Mouse (Mus musculus) frontal cortex, postnatal 14 days (tissue): ENCODE measurements around the gene Nol3.

Experiments used
- DNase-seq, 2 experiments: peaks; one replicate each; pipeline ENCODE4 v3.0.0; 2022; ENCODE audit warnings: low spot score in 2 of 2

The Nol3 gene

DNA sequence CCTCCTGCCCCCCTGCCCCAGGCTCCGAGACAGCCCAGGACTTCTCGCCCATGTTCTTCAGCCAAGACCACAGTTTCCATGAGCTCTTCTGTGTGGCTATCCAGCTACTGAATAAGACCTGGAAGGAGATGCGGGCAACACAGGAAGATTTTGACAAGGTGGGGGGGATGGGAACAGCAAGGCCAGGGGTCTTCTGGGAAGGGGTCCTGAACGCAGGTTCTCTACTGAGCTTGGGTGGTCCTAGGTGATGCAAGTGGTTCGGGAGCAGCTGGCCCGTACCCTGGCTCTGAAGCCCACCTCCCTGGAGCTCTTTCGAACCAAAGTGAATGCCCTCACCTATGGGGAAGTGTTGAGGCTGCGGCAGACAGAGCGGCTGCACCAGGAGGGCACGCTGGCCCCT, 32.5 kb downstream of the Nol3 start:
- DNase-seq = no peak

DNA sequence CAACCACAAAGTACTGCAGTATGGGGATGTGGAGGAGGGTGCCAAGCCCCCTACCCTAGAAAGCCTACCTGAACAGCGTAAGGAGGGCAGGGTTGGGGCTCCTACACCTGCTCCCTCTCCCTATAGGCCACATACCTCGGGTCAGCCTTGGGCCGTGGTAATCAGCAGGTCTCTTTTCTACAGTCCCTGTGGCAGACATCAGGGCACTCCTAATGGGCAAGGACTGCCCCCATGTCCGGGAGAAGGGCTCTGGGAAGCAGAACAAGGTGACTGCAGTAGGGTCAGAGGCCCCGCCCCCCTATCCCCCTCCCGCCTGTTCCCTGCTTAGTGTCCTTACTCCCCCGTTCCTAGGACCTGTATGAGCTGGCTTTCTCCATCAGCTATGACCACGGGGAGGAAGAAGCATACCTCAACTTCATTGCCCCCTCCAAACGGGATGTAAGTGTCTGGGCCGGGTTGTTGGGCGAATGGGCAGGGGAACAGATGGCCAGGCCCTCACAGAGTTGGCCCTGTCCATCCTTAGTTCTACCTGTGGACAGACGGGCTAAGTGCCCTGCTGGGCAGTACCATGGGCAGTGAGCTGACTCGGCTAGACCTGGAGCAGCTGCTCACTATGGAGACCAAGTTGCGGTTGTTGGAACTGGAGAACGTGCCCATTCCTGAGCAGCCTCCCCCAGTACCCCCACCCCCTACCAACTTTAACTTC, 33.4 kb downstream of the Nol3 start:
- DNase-seq = no peak

DNA sequence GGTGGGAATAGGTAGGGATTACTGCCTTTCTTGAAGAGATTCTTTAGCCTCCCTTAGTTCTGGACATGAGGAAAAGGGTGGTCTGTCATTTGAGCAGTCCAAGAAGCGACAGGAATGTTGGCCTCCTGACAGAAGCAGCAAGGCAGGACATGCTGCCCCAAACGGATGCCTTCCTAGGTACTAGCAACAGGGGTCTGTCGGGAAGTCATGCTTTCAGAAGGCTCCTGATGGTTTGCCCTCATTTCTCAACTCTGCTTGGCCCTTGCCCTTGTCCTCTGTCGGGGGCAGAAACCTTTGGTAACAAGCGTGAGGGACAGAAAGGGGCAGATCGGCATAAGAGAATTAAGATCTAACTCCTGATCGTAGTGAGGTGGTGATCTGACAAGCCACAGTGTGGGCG, 34.2 kb downstream of the Nol3 start:
- no peak for DNase-seq

DNA sequence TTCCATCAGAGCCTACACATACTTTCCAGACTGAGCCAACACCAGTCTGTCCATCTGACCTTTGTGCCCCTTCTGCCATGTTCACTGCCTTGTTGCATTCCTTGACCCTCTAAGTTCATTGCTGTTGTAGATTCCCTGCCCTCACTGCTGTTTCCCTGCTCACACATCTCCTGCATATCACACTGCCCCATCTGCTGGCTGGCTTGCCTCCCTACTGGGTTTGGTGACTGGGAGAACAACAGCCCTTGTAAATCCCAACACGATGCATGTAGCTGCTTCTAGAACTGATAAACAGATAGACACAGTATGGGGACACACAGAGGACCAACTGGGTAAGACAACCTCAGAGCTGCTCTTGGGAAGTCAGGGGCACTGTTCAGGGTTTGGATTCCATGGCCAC, 35.8 kb downstream of the Nol3 start:
- DNase-seq = no peak

DNA sequence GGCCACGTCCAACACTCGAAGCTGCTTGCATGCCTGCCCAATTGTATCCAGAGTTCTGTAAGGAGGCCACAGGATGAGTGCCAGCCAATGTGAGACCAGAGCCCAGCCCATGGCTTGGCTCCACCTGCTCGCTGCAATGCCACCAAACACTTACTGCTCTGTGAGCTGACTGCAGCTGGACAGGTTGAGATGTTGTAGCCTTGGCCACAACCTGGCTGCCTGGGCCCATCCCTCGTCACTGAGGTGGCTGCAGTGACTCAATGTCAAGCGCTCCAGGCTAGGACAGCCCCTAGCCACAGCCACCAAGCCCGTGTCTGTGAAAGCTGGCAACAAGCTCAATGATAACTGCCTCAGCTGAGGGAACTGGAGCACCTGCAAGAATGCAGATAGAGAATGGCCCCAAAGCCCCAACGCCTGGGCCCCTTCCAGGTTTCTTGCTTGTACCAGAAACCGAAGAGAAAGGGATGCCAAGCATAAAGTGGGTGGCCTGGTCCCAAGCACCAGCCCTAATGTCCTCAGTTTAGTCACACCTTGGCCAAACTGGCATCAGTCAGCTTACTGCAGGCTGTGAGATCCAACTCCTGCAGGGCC, 37.0 kb downstream of the Nol3 start:
- no peak for DNase-seq

DNA sequence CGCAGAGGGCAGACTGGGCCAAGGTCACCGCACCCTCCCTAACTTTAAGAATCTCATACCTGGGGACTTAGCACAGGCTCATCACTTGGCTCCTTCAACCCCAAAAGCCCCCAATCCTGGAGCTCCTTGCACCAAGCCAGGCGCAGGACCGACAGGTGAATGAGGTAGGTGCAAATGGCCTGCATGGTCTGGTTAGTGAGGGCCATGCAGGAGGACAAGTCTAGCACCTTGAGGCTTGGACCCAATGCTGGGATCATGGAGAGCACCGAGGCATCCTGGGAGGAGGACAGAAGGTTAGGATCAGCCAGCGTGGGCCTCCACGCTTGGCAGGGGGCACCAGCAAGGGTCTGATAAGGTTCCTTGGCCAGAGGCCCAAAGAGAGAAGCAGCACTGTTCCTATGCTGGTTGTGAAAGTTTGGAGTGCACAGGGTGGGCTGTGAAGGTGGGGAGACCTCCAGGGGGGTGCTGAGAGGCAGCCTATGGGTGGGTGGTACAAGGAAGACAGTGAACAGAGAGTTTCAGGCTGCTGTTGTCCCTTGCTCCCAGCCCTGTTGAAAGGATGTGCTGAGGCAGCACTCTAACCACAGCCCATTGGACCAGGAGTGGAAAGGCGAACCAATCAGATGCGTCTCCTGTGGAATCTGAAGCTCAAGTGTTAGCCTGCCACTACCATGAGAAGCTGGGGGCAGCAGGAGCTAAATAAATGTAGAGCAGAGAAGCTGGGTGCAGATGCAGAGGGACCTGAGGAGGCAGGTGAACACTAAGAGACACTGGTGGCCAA, 37.9 kb downstream of the Nol3 start:
- no peak for DNase-seq

DNA sequence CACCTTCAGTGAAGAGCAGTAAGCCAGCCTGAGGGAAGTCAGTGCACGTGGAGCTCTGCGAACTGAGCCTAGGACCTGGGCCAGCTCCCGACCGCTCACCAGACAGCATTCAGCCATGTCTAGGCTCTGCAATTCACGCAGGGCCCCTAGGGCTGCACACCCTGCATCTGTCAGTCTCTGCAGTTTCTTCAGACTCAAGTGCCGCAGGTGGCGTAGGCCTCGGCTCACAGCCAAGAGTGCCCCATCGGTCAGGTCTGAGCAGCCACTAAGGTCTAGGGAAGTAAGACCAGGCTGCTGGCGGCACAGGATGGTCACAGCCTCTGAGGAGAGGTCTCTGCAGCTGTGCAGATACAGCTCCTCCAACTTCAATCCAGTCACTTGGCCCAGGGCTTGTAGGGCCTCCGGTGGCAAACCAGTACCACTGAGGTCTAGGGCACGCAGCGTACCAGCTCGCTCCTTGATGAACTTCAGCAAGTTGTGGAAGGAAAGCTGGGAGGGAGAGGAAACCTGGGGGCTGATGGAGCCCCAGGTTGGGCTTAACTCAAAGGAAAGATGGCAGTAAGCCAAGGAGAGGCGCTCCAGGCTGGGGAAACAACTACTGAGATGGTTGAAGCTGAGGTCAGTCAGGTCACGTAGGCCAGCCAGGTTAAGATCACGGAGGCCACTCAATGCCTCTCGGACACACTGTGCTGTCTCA, 39.3 kb downstream of the Nol3 start:
- no peak for DNase-seq

DNA sequence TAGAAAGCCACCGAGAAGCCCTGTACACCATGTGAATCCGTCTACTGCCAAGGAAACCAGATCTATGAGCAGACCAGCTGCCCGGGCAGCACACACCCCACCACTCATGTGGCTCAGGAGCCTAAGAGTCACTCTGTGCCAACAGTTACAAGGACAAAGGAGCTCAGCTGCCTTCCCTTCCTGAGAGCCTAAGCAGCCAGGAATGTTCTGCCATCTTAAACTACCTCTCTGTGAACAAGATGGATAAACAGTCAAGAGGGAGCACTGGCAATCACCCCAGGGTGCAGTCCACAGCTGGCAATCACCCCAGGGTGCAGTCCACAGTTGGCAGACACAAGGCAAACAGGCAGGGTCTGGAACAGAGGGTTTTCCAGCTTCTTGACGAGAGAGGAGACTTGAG, 42.0 kb downstream of the Nol3 start:
- no peak for DNase-seq

DNA sequence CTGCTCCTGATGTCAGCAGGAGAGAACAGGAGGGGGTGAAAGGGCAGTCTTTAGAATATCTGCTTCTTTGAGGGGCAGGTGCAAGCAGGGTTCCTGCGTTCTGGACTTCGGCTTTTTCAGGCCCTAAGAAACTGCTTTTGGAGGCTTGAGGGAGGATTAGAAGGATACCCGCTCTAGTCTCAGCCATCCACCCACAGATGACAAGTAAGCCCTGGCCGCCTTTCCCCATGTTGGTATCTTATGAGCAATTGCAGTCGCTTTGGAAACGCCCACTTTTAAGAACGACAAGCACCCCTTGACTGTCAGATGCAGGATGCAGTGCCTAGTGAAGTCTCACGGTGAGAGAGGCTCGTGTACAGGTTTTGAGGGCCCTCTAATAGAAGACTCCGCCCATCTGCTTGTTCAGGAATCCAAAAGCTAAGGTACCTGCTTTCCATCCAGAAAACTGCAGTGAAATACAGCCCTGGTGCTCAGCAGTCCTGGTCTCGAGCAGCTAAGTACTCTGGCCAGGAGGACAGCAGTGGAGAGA, 42.8 kb downstream of the Nol3 start:
- no peak for DNase-seq

DNA sequence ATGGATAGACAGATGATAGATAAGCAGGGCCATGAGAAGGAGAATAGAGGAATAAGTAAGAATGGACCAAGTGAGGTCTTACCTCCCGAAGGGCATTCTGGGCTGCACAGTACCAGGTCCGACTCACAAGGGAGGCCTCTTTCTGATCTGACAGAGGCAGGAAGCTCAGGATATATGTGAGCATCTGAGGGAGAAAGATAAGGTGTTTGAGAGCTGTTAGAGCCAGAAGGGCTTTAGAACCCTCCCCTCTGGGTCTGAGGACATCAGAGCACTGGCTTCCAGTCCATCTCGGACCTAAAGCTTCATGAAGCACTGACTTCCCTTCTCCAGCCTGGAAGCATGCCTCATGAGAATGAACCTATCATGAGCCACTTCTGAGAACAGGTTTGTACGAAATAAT, 47.2 kb downstream of the Nol3 start:
- DNase-seq = no peak

DNA sequence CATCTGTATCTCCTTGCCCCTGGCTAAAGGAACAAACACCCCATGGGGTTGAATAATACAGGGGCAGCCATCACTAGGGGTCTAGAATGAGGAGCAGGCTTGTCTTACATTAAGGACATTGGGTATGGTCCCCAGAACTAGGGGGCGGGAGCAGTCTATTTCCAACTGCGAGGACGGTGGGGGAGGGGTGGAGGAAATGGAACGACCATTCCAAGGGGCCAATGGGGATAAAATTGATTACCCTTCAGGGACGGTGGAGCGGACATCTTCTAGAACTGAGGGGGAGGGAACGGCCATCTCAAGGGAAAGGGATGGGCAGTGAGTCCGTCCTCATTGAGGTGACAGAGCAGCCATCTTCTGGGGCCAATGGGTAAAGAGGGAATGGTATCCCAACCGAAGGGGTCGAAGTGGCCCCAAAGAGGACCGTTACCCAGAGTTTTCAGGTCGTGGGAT, 49.7 kb downstream of the Nol3 start:
- DNase-seq = no peak

DNA sequence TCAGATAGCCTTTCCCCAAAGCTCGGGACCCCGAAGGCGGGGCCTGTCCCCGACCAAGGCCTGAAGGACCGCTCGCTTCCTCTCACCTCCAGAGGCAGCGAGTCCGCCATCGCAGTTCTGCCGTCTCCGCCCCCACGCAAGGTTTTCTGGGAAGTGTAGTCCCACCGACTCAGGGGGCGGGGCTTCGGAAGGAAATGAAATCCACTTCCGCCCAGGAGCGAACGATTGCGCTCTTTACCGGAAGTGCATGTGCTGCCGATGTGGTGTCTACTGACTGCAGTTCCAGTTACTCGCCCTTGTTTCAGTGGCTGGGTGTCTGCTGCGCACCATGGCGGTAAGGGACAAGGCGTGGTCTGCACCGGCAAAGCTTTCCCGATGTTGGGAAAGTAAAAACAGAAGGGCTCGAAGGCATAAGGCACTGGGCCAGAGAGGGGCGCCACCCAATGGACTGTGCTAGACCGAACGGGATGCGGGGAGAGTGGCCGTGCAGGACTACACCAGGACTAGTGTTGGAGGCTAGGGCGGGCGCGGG, 50.3 kb downstream of the Nol3 start, which contains the start of the genes Lrrc29 and Tmem208:
Lrrc29 (minus strand) TSS at position 138 of the 532 bp plus-strand sequence.
Tmem208 (plus strand) TSS at position 214 of the 532 bp plus-strand sequence.
- peak; percentile 95 to 97 for DNase-seq

DNA sequence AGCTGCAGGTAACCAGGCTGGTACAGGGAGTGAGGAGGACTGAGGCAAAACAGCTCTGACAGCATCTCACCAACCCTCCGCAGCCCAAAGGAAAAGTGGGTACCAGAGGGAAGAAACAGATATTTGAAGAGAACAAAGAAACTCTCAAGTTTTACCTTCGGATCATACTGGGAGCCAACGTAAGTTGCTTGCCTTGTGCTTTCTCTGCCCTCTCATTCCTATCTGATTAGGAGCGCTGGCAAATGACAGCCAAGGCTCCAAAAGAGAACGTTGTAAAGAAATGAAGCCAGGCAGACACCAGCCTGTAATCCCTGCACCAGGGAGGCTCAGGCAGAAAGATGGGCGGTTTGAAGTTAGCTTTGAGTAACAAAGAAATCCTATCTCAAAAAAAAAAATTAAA, 51.0 kb downstream of the Nol3 start:
- no peak for DNase-seq

DNA sequence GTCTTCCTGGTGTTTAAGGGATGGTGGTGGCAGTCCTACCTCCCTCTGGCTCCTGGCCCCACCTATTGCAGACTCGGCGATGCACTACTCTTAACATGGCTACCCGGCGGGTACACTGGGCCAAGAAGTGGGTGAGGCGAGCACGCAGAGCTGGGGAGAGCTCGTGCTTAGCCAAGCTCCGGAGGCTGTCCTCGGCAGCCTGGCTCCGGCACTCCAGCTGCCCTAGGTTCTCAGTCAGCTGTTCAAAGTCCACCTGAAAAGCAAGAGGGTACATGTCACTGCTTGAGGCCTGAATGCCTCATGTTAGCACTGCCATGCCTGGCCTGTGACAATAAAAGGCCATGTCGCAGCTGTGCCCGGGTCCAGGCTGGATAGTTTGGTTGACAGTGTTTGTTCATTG, 54.4 kb downstream of the Nol3 start:
- DNase-seq = no peak

DNA sequence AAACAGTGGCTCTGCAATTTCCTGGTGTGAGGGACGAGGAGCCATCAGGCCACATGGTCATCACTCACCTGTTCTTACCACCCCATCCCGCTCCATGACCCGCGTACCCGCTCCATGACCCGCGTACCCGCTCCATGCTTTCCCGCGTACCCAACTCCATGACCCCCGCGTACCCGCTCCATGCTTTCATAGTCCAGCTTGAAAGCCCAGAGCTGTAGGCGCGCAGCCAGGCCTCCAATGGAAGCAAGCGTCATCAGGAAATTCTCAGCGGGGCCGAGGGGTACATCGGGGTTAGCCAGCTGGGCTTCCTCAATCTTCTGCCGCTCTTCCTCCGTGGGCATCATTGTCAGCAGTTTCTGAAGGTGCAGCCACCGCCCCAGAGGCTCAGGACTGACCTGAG, 55.5 kb downstream of the Nol3 start:
- no peak for DNase-seq
